Mouse (Mus musculus): ENCODE data around the gene Pde4dip.

Pde4dip gene

DNA sequence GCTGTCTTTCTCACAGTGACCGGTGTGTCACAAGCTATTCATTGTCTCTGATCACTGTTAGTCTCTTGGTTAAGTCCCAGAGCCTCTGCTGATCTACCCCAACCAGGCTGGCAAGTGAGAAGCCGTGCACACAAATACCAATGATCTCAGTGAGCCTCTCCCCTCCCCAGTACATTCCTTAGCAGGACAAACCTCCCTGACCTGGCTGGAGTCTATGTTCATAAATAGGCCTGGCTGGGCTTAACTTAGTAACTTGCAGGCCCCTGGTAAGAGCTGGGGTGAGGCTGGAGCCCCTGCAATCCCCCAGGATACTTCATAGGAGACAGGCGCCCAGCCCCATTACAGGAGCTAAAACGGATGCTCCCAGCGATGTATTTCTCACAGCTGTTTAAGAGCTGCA lies 86.2 kb downstream of the Pde4dip start:
- DNase-seq (ENCODE audit: low spot score in 2 of 2), result no peak

DNA sequence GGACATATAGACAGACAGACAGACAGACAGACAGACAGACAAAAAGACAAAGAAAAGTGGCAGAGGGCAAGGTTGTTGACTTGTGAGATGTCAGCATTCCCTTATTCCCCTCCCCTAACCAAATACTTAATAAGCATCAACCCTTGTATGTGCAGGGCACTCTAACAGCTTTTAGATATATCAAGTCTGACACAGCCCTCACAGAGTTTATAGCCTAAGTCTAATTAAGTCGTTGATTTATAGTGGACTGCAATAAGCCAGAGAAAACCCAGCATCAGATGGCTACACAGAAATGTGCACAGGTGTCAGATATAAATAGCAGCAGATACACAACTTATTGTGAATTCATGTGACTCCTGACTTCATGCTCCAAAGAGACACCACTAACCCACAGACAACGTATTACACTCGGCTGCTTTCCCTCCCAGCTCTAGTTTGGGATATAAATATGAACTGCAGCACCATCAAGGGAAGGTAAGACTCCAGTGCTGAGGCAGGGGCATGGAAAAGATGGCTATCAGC lies 87.3 kb downstream of the Pde4dip start:
- DNase-seq (ENCODE audit: low spot score in 2 of 2), result no peak

DNA sequence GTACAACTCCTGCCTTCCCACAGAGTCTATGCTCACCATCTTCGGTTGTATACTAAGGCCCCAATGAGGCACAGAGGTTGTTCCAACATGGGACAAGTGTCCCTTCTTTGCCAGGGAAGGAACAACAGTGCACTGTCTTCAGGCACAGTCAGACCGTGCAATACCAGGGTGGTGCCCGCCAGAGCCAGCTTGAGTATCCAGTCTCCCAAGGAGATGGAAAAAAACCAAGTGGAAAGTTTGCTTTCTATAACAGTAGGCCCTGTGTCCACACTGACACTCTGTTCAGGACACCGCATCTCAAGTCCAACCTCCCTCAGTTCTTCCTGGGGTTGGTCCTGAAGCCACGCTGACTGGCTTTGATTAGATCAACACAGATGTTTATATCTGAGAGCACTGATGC lies 87.8 kb downstream of the Pde4dip start:
- DNase-seq (ENCODE audit: low spot score in 2 of 2), result no peak

DNA sequence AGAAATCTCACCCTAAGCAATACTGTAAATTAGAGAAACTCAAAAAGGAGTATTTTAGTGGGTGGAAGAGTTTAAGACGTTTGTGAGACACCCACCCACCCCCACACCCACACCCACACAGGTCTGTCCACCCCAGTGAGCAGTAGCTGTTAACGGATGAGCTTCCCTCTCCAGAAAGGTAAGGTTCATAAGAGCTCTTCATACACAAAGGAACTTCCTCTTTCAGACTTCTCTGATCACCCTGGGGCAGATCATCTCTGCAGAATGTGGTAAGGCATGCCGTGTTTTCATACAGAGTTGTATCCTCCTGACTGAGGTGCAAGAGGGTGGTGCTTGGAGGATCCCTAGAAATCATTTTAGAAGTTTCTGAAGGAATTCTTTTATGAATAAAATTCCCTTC lies 88.5 kb downstream of the Pde4dip start:
- DNase-seq (ENCODE audit: low spot score in 2 of 2), result no peak

DNA sequence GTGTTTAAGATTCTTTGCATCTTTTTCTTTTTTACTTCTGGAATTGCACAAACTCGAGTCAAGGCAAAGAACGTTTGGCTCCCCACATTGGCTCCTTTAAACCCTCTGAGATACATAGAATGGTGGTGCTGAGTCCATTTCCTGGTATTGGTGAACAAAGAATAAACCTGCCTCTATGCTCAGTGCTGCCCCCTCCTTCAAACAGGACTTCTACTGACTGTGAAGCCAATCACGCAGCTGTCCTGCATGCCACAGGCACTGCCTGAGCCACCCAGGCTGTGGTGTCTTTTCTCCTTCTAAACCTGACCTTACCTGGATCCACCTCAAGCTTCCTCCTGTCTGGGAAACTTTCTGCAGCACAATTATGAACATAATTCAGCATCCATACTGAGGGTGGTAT lies 89.2 kb downstream of the Pde4dip start:
- no peak for DNase-seq (ENCODE audit: low spot score in 2 of 2)

DNA sequence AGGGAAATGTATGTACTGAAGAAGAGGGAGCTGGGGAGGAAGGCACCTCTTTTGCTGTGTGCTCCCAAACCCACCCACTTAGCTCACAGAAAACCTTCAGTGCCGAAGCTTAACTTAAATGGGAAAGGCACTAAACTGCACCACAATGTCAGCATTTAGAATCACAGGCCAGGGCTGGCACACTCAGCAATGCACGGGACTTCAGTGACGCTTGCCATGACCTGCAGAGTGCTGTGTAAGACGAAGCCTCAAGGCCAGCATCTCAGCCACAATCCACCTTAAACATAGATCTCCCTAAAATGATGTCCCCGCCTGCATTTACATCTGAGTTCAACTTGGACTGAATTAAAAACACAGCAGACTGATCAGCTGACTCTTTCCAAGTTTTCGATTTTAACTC lies 91.1 kb downstream of the Pde4dip start:
- DNase-seq (ENCODE audit: low spot score in 2 of 2), result no peak

DNA sequence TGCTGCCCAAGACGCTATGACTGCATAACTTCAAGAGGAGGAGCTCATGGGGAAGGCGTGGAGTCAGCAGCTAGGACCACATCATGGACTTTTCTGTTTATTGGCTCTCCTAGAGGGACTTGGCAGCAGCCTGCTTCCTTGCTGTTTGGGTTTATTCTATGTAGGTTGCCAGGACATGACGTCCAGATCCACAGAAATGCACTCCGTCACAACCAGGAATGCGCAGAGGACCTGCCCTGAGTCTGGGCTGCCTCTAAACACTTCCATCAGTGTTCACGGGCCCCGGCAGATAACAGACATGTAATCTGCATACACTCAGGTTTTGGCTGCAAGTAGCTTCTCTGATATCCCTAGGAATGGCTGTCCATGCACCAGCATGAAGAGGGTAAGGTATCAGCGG lies 94.5 kb downstream of the Pde4dip start:
- no peak for DNase-seq (ENCODE audit: low spot score in 2 of 2)

DNA sequence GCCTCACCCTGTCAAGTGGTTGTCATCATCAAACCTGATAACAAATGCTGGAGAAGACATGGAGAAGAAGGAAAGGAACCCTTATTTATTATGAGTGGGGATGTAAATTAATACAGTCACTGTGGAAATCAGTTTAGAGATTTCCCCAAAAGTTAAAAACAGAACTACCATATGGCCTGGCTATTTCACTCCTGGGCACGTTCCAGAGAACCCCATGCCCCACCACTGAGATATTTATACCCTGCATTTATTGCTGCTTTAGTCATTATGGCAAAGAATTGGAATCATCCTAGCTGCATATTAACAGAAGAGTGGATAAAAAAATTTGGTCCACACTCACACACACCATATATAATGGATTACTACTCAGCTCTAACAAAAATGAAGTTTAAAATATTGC lies 98.4 kb downstream of the Pde4dip start:
- no peak for DNase-seq (ENCODE audit: low spot score in 2 of 2)

DNA sequence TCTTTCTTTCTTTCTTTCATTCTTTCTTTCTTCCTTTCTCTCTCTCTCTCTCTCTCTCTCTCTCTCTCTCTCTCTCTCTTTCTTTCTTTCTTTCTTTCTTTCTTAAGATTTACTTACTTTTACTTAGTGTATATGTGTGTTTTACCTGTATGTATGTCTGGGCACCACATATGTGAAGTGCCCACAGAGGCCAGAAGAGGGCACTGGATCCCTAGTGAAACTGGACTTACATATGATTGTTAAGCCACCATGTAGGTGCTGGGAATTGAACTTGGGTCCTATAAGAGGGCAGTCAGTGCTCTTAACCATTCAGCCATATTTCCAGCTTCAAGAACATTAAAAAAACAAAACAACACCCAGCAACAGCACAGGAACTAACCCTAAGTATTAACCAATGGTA lies 99.2 kb downstream of the Pde4dip start:
- no peak for DNase-seq (ENCODE audit: low spot score in 2 of 2)

DNA sequence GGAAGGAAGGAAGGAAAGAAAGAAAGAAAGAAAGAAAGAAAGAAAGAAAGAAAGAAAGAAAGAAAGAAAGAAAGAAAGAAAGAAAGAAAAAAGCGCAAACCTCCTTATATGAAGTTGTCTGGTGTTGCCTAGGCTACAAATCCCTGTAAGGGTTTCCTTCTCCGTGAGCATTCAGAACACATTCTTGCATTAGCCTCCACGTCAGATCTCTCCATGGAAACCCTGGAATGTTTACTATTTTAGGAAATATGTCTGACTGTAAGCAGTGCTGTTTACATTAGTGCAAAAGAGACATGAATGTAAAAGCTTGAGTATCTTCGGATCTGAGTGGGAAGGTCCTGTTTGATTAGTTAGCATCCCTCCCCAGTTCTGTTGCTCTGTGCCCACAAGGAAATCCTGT lies 112.3 kb downstream of the Pde4dip start:
- DNase-seq (ENCODE audit: low spot score in 2 of 2), result no peak

DNA sequence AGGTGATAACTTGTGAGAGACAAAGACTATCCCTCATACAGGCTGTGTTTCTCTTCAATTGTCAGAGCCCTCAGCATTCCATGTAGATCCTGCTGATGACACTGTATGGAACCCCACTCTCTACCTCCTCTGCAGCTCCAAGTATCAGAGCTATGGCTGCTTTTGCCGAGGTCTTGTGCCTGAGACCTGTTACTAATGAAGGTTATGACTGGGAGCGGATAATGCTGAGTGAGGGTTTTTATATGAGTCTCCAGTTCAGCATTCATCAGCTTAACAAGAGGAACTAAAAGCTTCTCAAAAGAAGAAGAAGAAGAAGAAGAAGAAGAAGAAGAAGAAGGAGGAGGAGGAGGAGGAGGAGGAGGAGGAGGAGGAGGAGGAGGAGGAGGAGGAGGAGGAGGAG lies 112.8 kb downstream of the Pde4dip start:
- no peak for DNase-seq (ENCODE audit: low spot score in 2 of 2)

DNA sequence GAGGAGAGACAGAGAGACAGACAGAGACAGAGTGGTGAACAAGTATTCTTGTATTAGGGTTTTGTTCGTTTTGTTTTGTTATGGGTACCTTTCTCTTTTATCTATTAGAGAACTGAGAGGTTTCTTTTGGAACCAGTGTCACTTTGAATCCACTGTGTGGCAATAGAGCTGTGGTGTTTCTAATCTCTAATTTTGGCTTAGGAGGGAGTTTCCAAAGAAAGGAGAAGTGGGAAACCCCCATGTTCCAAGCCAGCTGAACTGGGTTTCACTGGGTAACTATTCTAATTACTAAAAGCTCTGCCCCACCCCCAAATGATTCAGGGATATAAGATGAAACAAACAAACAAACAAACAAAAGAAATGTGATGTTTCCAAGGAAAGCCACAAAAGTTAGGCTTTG lies 113.6 kb downstream of the Pde4dip start:
- no peak for DNase-seq (ENCODE audit: low spot score in 2 of 2)

DNA sequence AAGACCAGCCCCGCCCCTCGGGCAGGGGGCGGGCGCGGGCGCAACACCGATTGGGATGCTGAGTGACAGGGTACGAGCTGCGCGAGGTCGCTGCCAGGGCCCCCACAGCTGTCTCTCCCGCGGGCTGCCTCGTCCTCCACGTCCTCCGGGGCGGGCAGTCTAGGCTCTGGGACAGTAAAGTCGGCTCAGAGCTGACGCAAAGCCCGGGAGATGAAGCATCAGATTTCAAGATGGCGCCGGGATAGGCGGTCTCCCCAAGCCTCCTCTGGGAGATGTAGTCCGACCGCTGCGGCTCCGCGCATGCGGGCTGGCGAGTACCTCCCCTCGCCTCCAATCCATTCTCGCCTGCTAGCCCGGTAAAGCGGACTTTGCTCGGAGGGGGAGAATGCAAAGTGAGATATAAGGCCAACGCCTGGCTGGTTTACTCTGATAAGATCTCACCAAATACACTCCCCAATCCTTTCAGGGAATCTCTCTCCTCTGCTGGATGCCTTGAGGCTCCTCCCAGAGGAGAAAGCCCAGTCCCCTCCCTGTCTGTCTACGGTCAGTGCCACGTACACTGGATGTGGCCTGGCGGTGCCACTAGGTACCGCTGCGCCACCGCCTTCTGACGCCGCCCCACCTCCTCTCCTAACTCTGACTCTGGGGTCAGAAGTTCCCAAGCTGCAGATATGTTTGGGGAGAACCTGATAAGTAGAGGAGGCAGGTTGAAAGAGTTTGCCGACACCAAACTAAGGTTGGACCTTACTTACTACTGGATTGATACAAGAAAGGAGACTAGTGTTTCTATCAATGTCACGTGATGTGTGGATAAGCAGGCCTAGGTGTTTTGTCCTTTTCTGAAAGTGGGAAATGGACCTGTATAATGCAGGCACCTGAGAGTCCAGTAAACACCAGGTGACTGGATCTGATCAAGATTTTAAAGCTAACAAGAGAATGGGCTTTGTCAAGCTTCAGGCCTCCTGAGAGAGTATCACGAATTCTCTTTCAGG lies 120.4 kb downstream of the Pde4dip start:
- DNase-seq (ENCODE audit: low spot score in 2 of 2), result peak; percentile 88 to 90

DNA sequence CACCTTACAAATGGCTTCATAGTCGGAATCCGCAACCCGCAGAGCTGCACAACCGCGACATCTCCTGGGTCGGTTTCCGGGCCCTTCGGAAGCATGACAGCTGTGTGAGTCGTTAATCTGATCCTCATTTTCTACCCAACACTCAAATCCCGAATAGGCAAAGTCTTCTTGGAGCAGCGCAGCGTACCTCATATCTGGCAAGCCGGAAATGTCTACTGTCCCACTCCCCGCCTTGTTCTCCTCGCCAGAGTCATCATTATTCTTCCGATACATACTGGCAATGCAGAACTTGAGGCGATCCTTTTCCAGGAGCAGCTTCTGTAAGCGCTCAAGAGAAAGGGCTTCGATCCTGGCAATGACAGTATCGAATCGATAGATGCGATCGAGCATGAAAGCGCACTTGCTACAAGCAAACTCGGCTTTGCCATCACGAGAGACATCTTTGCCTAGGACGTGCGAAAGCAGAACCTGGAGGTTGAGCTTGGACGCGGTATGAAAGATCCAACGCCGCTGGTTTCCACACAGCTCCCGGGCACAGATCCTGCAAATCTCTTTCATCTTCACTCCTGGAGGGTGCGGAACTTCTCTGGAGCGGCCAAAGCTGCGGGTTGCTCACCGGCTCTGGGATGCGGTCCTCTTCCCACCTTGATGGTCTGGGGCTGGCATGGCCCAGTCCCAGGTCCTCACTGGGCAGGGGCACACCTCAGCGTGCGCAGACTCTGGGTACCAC lies 121.3 kb downstream of the Pde4dip start:
- peak in 1 of 2 experiments; percentile 16 for DNase-seq (ENCODE audit: low spot score in 2 of 2)

DNA sequence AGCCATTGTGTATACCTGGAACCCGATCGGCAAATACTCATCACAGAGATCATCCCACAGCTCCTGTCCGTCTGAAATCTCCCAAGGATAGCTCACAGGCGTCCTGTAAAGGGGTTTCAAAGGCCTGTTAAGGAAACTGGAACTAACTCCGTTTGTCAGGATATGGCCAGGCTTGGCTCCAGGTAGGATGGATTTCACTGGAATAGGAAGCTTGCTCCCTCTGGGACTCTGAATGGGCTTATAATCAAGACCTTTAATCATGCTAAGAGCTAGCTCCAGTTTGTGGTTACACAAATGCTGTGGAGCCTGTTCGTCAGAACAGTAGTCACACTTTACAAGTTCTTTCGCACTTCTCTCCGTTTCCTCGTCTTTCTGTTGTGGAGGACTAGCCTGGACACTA lies 122.0 kb downstream of the Pde4dip start:
- DNase-seq (ENCODE audit: low spot score in 2 of 2), result no peak

DNA sequence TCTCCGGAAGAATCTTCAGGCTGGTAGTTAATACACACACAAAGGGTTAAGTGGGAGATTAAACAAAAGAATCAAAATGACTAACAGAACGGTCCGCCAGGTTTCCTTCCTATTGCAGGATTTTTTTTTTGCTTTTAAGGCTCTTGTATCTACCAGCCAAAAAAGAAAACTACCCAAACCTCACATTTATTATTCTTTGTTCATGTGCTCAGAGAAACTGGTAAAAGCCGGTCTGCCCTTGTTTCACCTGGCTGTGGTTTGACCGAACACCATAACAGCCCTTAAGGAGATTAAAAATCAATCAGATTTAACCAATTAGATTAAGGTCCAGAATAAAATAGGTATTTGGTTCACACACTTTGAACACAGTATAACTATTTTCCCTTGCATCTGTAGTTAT lies 124.4 kb downstream of the Pde4dip start:
- no peak for DNase-seq (ENCODE audit: low spot score in 2 of 2)

DNA sequence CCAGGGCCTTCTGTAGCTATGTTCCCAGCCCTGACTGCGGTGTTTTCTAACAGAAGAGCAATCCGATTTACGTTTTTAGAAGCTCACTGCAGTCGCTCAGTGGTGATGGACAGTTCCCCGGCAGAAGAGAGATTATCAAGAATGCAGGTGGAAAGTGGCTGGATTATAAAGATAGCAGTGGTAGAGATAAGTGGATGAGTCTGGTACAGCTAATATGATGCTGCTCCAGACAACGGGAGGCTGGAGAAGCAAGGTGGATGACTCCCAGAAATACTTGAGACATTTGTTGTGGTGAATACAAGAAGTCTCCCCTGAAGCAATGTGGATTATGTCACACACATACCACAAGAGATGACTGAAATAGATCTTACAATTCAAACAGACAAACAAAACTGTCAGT lies 126.6 kb downstream of the Pde4dip start:
- DNase-seq (ENCODE audit: low spot score in 2 of 2), result no peak

DNA sequence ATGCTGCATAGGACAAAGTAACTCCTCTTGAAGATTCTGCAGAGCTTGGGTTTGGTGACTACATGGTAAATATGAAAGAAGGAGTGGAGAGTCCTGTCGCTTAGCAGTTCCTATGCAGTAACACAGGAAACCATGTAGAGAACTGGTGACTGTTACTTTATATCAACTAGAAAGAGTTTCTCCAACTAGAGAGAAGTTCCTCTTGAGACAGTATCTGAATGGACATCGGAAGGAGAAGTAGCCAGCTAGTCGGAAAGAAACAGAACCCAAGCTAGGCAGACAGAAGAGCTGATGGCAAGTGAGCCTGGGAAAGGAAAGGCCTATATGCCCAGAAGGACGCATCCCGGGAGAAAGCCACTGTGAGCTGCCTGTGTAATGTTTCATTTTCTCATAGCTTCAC lies 127.3 kb downstream of the Pde4dip start:
- DNase-seq (ENCODE audit: low spot score in 2 of 2), result no peak

DNA sequence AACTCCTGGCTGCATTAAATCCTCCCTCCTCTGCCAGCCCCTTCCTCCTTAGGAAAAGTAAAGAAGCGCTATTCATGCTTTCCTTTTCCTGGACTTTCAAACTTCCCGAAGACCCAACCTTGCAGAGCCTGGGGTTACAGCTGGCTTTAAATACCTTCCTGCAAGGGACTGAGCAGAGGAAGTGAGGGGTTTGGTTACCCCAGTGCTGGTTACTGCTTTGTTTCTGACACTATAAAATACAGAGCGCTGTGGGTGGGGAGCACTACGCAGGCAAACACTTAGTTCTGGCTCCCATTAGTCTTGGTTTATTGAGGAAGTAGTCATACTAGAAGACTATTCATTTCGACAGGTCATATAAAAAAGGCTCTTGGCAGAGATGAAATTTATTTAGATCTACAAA lies 128.7 kb downstream of the Pde4dip start:
- DNase-seq (ENCODE audit: low spot score in 2 of 2), result no peak

DNA sequence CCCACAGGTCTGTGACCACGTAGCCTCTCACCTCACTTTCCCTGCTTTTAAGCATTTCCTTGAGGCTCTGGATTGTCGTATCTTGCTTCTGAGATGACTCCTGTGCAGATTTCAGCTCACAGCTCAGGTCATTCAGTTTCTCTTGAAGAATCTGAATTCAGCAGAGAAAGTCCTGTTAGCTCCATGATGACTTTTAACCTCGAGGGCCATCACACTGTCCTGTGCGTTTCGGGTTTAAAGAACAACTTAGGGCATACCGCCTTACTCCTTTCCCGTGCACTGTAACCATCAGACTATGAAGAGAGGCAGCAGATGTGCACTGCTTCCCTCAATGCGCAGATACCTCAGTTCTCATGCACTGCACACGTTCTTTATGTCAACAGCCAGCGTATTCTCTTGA lies 131.0 kb downstream of the Pde4dip start:
- no peak for DNase-seq (ENCODE audit: low spot score in 2 of 2)

DNA sequence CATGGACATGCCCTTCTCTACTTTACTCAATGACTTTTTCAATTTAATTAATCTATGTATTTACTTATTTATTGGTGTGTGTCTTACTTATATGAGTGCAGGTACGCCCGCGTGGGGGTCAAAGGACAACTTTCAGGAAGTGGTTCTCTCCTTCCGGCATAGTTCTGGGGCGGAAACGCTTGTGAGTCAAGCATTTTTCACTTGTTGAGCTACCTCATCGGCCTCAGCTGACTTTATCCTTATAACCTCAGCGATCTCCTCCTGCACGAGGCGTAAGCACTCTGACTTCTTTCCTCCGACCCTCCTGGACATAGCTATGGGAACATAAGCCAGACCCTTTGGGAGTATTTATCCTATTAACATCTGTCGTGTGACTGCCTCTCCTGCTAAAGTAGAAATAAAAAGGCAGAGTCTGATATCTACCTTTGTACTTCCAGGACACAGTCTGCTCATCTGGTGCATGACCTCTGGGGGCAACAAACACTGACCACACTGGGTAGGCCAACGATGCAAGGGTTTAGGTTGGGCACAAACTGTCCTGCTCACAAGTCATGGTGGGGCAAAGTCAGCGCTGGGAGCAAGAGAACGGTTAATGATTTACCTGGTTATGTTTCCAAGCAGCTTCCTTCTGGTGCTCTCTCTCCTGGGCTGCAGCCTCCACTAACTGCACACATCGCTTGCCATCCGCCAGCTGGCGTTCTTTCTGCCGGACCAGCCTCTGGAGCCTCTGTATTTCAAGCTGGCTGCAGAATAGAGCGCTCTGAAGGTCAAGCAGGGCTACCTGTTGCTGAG lies 132.0 kb downstream of the Pde4dip start:
- DNase-seq (ENCODE audit: low spot score in 2 of 2), result no peak

DNA sequence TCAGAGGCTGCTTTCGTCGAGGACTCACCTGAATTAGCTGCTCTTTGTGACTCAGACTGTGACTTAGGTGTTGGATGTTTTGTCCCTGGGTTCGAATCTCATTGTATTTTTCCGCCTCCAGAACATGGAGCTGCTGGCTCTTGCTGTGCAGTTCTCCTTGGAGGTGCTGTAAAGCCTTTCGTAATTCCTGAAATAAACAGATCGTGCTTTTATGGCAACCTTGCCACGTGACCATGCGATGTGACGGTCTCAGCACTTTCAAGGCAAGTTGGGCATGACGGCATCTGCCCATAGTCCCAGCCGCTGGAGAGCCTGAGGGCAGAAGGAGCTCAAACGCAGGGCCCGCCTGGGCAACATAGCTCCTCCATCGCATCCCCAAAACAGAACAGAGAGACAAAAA lies 133.1 kb downstream of the Pde4dip start:
- DNase-seq (ENCODE audit: low spot score in 2 of 2), result no peak

Data from right cerebral cortex, postnatal 36 days (tissue).